Mouse (Mus musculus): Measurements from ENCODE around the gene Negr1.

- no peak for TF ChIP-seq CTCF (conservative IDR thresholded peaks at IDR 0.05; ENCODE audit: low read length)
- no peak for TF ChIP-seq POU5F1 (IDR thresholded peaks at IDR 0.05; ENCODE audit: borderline replicate concordance, low read length)
Observed at GRCm38 (mm10) chr3:156690059-156690605, 128.5 kb downstream of the Negr1 start.
